Mouse (Mus musculus) mammary gland, adult 2 months (tissue): ENCODE measurements around the gene Retnla. TPM values are rescaled to one million over a fixed set of nuclear protein-coding genes. Genes with fewer than 3 reads are reported as not detected.

Experiments used
- polyA plus RNA-seq: library from polyadenylated mRNA; depleted of rRNA; stranded (reverse); fragments of >200 nt; gene quantifications from 2 replicates; pipeline ENCODE4 v1.2.3, GENCODE M21; 2012; ENCODE audit warnings: low replicate concordance; rRNA removed

The Retnla gene
- polyA plus RNA-seq = 732 and 1,833 TPM in 2 replicates

DNA sequence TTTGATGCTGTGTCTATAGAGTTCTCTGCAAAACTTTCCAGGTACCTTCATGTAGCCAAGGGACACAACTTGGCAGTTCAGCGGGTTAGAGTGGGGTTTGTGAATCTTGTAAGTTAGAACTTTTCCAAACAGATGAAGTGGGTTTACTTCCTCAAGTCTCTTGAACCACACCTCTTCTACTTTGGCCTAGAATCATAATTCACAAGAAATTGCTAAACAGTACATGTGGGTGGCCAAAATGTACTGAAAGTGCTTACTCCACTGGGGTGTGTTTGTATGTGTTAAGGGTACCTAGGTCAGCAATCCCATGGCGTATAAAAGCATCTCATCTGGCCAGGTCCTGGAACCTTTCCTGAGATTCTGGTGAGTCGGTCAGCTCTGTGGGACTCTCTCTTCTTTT, at the start of gene Retnla:
TSS of gene Retnla (plus strand) at position 286 of the 400 bp plus-strand sequence.

GRCm38 (mm10) chr16:48816695-48817094, 25.7 kb upstream of the Retnla start, which contains the start of gene Retnlb:
Gene Retnlb, plus strand, starts transcription at chr16:48816856.

DNA sequence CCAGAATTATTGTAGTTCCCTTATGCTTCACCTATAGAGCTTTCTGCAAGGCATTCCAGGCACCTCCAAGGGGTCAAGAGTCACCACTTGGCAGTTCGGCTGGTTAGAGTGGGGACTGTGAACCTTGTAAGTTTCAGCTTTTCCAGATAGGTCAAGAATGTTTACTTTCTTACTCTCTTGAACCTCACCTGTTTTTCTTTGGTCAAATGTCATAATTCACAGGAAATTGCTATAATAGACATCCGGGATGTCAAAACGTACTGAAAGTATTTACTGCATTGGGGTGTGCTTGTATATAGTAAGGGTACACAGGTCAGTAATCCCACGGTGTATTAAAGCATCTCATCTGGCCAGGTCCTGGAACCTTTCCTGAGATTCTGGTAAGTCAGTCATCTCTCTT, 30.0 kb downstream of the Retnla start, which contains the start of gene Retnlg:
TSS of gene Retnlg (plus strand) at position 301 of the 400 bp plus-strand sequence.

Other genes starting within 250 kb of the Retnla start
- gene Trat1, start 70.5 kb upstream of the Retnla start, polyA plus RNA-seq = 0.72 and 2.6 TPM in 2 replicates
- gene Retnlb, start 25.7 kb upstream of the Retnla start, polyA plus RNA-seq = not detected in 2 replicates
- 2.1 and 5.4 TPM in 2 replicates for gene Retnlg, start 30.1 kb downstream of the Retnla start, polyA plus RNA-seq
- gene Dzip3, start 151.6 kb downstream of the Retnla start, polyA plus RNA-seq = 1.4 and 3.4 TPM in 2 replicates
- gene Cip2a, start 151.6 kb downstream of the Retnla start, polyA plus RNA-seq = 0.66 and 1.1 TPM in 2 replicates
- gene Myh15, start 214.9 kb downstream of the Retnla start, polyA plus RNA-seq = 0.01 TPM in 1 of 2 replicates, not detected in the other